Mouse (Mus musculus) kidney, postnatal 14 days (tissue): ENCODE measurements around the gene Btbd35f20.
"Not testable (repeated sequence)": the region's sequence is repeated elsewhere in the genome, so short reads cannot be mapped to it uniquely, and the experiment has no call there.

Experiments
- DNase-seq: peaks from one replicate; pipeline ENCODE4 v3.0.0; 2022; ENCODE audit warnings: mixed read lengths

The Btbd35f20 gene

GRCm38 (mm10) chrX:4291145-4291544 lies at the start of gene Btbd35f20:
TSS of gene Btbd35f20 (minus strand) at chrX:4291245.
- DNase-seq: not testable (repeated sequence)
